Comparison of ENCODE assay signal across 10 mouse cellular contexts in the genomic region with DNA sequence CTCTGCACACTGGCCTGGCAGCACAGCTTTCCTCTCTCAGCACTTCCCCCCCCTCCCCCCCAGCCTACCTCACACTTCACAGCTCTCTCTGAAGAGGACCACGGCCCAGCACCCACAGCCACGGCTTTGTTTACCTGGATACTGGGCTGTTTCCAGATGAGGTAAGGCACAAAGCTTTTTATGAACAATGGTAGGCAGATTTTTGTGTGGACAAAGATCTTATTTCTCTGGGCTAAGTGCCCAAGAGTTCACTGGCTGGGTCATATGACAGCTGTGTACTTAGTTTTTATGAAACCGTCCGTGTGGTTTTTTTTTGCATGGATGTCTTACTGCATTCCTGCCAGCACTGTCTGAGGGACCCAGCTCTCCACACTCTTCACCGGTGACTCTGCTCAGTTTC.
DNase-seq lines count a peak whose midpoint lies in the region; ATAC-seq and TF ChIP-seq lines count a peak whose summit lies in the region.
"Had no signal": no experiment of that assay in that cellular context is flagged by ENCODE, and none has a peak within 500 bp of the region (broad histone marks: within the 10 kb centered on the region; RNA-seq: fewer than 3 reads in every experiment).

No protein-coding gene starts in this region.

- no peaks in the 10 kb centered on the region for H3K36me3 ChIP-seq in kidney, embryonic 15.5 days
- no peaks in the 10 kb centered on the region for H3K36me3 ChIP-seq in lung, postnatal 0 days (ENCODE audit: insufficient read depth, low read length)

- no peaks in the 10 kb centered on the region for H3K27me3 ChIP-seq in kidney, embryonic 15.5 days
- no peaks in the 10 kb centered on the region for H3K27me3 ChIP-seq in lung, postnatal 0 days (replicated peaks; ENCODE audit: insufficient read depth, low read length)

- no peak overlapping the region for H3K4me3 ChIP-seq in kidney, embryonic 15.5 days (replicated peaks)
- H3K4me3 ChIP-seq in lung, postnatal 0 days (ENCODE audit: low read depth, low read length) = no peak overlapping the region

- H3K4me1 ChIP-seq in kidney, embryonic 15.5 days = peaks cover 22% of the 10 kb centered on the region
- H3K4me1 ChIP-seq in lung, postnatal 0 days (ENCODE audit: insufficient read depth, low read depth, low read length) = peaks cover 25% of the 10 kb centered on the region

- peak; percentile 56 for TF ChIP-seq CTCF in lung, postnatal 0 days (IDR thresholded peaks at IDR 0.05)

- peak overlapping the region; percentile 29; the same call in 1 of the 2 replicates for H3K27ac ChIP-seq in kidney, embryonic 15.5 days
- peak overlapping the region; percentile 82 for H3K27ac ChIP-seq in lung, postnatal 0 days (ENCODE audit: low read length)
- H3K27ac ChIP-seq: hindbrain, embryonic 14.5 days had no signal

- no peak overlapping the region for H3K9ac ChIP-seq in kidney, embryonic 15.5 days
- no peak overlapping the region for H3K9ac ChIP-seq in lung, postnatal 0 days (replicated peaks; ENCODE audit: low read depth)
- H3K9ac ChIP-seq: hindbrain, embryonic 14.5 days had no signal

- H3K4me2 ChIP-seq in kidney, embryonic 15.5 days = no peak overlapping the region
- H3K4me2 ChIP-seq in lung, postnatal 0 days (replicated peaks; ENCODE audit: low read depth, low read length) = peak overlapping the region; percentile 31; the same call in 1 of the 2 replicates
- H3K4me2 ChIP-seq: hindbrain, embryonic 14.5 days had no signal

- 25% methylated on average over 5 of the region's 5 CpGs for WGBS in kidney, embryonic 15.5 days
- whole genome bisulfite sequencing in lung, postnatal 0 days = 10% methylated on average over 5 of the region's 5 CpGs

- DNase-seq in heart, adult 18-20 months = peak; percentile 41 to 45
- no peak for DNase-seq in heart, adult 8-10 months (ENCODE audit: low spot score)
- DNase-seq in Muller cell, postnatal 12 days (ENCODE audit: inconsistent ontology term) = peak; percentile 72
- DNase-seq in lung, postnatal 0 days (ENCODE audit: low spot score) = peak; percentile 94
- DNase-seq in frontal cortex, postnatal 25 days (ENCODE audit: low spot score in 2 of 2) = no peak
- DNase-seq in gastrocnemius, postnatal 4 days (ENCODE audit: low spot score in 2 of 2) = no peak
- DNase-seq in cerebellum, postnatal 36 days = no peak
- DNase-seq: left cerebral cortex, postnatal 4 days had no signal

- no peaks in the 10 kb centered on the region for H3K9me3 ChIP-seq in kidney, embryonic 15.5 days (replicated peaks)
- H3K9me3 ChIP-seq in lung, postnatal 0 days (ENCODE audit: low read length) = no peaks in the 10 kb centered on the region

- ATAC-seq in kidney, embryonic 15.5 days (replicated peaks; ENCODE audit: low FRiP score) = no peak; the same call in 1 of the 2 replicates
- peak; percentile 88 for ATAC-seq in lung, postnatal 0 days

- peak; percentile 62 for TF ChIP-seq EP300 in lung, postnatal 0 days (IDR thresholded peaks at IDR 0.05)

Comparison
In these comparisons a context has a peak if more than half of its experiments do, and no peak if none do; other contexts are left out.
1. DNase-seq: peak in heart, adult 18-20 months (2 of 2), Muller cell, postnatal 12 days (single experiment) and lung, postnatal 0 days (single experiment); none in heart, adult 8-10 months (single experiment), frontal cortex, postnatal 25 days (0 of 2), gastrocnemius, postnatal 4 days (0 of 2) and cerebellum, postnatal 36 days (0 of 2).